Mouse (Mus musculus) gastrocnemius, postnatal 10 days (tissue): ENCODE measurements around the gene Sv2c. TPM values are rescaled to one million over a fixed set of nuclear protein-coding genes. Genes with fewer than 3 reads are reported as not detected.
"Not testable (repeated sequence)": the region's sequence is repeated elsewhere in the genome, so short reads cannot be mapped to it uniquely, and the experiment has no call there.

Experiments used
- DNase-seq: peaks from one replicate; pipeline ENCODE4 v3.0.0; 2021; ENCODE audit warnings: mixed read lengths
- total RNA-seq, 2 experiments: library from RNA; stranded (reverse); gene quantifications; 2 replicates each; pipeline ENCODE4 v1.2.3; 2021

The Sv2c gene
- total RNA-seq, 2 experiments from 2014 or later: 0.47 to 0.66 TPM

DNA sequence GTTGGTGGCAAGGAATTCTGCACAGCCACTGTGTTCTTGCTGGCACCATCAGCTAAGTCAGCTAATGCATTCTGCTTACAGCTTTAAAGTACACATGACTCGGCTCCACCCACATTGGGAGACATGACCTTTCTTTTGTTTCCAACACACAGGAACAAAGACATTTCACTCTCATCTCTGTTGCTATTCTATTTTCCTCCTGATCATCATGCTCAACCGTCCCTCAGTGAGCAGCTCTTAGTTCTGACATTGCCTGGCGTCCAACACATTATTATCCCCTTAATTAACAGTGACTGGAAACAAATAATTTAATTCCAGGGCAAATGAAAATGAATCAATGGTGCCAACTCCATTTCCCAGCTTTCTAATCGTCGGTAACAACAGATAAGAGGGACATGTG, 87.0 kb downstream of the Sv2c start:
- no peak for DNase-seq

DNA sequence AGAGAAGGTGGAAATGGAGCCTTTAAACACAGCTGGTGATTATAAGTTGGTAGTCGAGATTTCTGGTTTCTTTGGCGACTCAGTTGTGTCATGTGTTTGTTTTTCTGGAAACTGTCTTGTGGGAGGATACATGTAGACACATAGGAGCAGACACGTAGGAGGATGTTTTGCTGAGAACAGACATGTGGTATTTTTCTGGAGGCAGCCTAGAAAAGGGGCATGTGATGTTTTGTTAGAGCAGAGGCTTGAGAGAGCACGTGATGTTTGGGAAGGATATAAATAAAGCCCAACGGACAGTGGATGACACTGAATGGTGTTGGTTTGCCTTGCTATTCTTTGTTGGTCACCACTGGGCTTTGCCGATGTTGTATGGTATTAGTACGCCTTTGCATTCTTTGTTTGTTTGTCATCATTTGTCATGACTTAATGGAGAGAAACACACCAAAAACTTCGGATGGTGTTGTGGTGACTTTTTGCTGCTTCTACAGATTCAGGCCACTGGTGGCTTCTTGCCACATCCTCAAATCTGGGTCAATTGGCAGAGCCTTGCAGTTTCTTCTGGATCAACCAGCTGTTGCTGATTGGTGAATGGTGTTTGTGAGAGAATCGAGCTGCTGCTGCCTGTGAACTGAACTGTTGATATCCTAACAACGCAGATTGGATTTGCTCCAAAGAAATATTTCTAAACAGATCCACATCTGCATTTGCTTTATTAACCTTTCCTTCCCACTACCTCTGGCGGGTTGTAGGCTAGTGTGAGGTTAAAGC, 91.9 kb downstream of the Sv2c start:
- no peak for DNase-seq

- DNase-seq: no peak
Measured at GRCm38 (mm10) chr13:96039536-96039935, 92.8 kb downstream of the Sv2c start.

- DNase-seq: peak; percentile 58
Measured at GRCm38 (mm10) chr13:96030368-96031223, 101.8 kb downstream of the Sv2c start.

DNA sequence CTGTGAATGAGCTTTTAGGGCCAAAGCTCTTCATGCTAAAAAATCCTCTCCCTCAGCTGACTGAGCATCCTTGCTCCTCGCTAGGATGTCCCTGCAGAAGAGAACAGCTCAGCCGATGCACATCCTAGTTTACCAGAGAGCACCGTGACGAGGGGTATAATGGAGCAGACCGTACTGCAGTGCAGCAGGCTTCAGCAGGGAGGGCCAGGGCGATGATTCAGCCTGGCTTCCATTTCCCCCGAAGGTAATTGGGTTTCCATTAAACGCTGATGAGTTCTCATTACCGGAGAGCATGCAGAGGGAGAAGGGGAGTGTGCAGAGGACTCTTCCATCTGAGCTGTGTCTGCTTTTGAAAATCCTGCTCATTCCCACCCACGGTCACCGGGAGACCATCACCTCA, 108.5 kb downstream of the Sv2c start:
- no peak for DNase-seq

GRCm38 (mm10) chr13:96015516-96015915, 116.9 kb downstream of the Sv2c start:
- DNase-seq: no peak

DNA sequence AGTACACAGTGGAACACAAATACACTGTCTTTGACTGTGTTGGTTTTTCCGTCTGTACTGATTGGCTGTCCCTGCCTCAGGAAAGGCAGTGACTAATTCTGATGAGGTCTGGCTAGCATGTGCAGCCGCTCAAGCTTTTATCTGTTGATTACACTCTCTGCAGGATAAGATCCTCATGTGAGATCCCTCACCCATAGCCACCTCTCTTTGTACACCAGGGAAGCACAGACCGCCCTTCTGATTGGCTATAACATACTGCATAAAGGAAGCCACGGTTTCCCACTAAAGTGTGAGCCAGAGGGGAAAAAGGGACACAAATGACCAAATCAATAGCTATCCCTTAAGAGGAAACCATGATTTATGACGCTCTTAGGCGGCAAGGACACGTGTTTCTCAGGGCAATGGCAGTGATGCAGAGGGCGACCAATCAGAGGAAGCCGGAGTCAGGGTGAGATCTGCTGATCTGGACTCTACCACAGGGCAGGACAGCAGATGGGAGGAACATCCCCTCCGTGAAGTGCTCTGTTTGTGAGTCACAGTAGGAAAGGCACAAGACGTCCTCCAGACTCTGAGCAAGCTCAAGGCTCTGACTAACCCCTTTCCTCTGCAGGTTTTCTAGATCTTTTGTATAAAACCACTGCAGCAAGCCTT, 121.4 kb downstream of the Sv2c start:
- DNase-seq: no peak

GRCm38 (mm10) chr13:96008975-96009374, 123.4 kb downstream of the Sv2c start:
- DNase-seq: no peak

DNA sequence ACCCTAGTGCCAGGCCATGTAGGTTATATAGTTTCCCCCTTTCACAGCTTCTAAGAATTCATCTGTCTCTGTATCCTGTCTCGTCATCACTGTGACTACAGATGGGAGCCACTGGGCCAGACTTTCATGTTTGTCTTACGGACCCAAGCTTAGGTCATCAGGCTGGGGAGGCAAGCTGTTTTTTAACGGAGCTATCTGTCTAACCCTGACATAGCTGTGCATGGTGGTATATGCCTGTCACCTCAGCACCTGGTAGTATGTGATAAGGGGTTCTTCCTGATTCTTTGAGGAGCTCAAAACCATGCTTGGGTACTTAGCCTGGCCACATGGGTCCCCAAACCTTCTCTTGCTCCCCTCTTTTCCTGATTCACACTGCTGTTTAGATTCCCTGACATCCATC, 124.2 kb downstream of the Sv2c start:
- no peak for DNase-seq

- no peak for DNase-seq
Measured at GRCm38 (mm10) chr13:96003539-96003938, 128.8 kb downstream of the Sv2c start.

GRCm38 (mm10) chr13:96002475-96002874, 129.9 kb downstream of the Sv2c start:
- no peak for DNase-seq

DNA sequence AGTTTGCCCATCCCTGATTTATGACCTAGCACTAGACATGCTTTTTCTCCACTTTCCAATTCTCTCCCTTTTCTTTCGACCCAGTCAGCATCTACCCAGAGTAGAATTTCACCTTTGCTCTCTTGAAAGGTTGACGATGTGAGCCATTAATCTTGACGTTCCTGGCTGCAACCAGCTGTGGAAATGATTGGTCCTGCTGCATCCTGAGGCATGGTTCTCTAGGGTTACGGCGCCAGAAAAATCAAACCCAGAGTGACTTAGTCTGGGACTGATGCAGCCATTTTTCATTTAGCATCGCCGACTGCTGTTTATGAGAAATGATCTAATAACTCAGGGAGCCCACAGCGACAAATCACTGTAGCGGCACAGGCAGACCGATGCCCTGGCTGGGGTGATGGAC, 133.0 kb downstream of the Sv2c start:
- no peak for DNase-seq

DNA sequence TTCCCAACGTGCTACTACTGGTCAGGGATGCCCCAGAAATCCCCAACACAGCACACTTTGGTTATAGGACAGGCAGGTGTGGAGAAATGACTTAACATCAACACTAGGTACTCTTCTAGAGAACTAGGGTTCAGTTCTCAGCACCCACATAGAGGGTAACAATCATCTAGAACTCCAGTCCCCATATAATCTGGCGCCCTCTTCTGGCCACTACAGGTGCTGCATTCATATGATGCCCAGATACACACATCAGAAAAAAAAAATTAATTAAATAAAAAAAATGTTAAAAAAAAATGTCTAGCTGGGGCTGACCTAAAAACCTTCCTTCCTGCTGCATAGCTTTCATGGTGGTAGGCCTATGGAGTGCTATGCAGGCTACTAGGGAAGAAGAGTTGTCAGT, 135.1 kb downstream of the Sv2c start:
- no peak for DNase-seq

GRCm38 (mm10) chr13:95994705-95995703, 137.4 kb downstream of the Sv2c start:
- DNase-seq: no peak

- no peak for DNase-seq
Measured at GRCm38 (mm10) chr13:95988181-95988580, 144.2 kb downstream of the Sv2c start.

DNA sequence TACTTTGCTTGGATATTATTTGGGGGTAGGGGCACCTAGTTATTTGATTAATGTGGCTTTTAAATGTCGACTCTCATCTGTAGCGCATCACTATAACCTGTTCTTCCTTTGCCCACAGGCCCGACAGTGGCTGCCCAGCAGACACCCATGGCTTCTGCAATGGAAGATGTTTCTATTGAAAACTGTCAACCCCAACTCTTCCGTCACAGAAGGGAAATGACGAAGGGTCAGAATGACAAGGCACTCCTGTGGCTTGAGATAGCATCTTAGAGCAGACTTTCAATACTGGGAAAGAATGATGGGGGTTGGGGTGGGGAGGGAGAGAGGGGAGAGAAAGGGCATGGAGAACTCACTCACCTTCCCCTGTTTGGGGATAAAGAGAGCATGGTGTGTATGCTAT, 145.2 kb downstream of the Sv2c start:
- no peak for DNase-seq

- no peak for DNase-seq
Measured at GRCm38 (mm10) chr13:95986375-95986774, 146.0 kb downstream of the Sv2c start.

DNA sequence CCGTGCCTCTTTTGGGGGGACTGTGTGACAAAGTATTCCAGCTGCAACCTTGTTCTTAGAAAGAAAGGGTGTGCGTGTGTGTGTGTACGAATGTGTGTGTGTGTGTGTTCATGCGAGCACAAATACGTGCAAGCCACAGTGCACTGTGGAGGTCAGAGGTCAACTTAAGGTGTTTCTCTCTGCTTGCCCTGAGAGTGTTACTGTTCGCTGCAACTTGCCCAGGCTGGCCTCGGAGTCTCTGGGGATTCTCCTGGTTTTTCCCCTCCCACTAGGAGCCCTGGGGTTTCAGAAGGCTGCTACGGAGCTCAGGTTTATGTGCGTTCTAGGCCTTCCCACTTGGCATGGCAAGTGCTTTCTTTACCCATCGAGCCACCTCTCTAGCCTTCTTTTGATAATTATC, 157.2 kb downstream of the Sv2c start:
- no peak for DNase-seq

GRCm38 (mm10) chr13:95974106-95974505, 158.3 kb downstream of the Sv2c start:
- no peak for DNase-seq

DNA sequence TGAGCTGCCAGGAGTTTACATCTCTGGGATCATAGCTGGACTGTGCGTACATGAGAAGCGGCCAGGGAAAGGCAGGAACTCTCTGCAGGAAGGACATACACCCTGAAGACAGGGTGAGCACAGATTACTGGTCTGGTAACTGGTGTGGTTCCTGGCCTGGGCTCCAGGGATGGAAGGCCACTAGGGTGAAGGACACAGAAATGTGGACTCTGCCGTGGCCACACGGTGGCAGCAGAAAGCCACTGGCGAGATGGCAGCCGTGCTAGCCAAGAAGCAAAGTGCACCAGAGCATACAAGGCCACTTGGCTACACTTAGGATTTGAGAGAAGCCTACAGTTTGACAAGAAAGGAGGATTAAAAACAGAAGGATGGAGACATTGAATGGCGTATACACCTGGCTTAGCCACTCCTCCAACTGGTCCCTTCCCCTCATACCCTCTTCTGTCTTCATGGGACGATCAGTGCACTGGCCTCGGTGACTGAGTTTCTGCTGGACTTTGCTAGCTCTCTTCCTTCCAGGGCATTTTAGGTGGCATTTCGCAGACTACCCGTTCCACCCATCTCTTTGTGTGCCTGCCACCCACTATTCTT, 158.9 kb downstream of the Sv2c start:
- DNase-seq: peak; percentile 77

DNA sequence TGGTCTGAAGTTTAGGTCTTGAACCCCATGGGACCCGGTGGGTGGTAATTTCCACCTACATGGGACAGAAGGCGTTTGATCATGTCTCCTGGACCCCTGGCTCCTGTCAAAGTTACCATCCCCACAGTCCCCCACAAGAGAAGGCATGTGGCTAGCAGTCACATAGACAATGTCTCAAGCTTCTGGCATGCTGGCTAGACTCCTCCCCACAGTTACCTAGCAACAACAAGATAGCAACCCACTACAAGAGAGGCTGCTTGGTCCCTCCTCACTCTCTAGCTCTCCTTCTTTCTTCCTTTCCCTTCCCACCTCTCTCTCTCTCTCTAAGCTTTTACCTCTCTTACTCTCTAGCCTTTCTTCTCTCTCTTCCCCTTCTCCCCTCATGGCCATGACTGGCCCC, 164.3 kb downstream of the Sv2c start:
- DNase-seq: not testable (repeated sequence)
